Mouse (Mus musculus): ENCODE data around the gene Tspoap1. TPM values are rescaled to one million over a fixed set of nuclear protein-coding genes. Genes with fewer than 3 reads are reported as not detected.
A peak's percentile ranks its signal among the peaks of the same experiment; 100 is the strongest.

Gene Tspoap1
- polyA plus RNA-seq, 1 experiment, result 27.9 TPM

- H3K36me3 ChIP-seq (ENCODE audit: control insufficient read depth, insufficient read depth, low read length), result peaks cover 11% of the 10 kb centered on the region
- TF ChIP-seq CTCF (IDR thresholded peaks at IDR 0.05; ENCODE audit: borderline replicate concordance, control insufficient read depth, extremely low read depth, insufficient read depth, low read length, poor library complexity) (0 out of 2 replicates have a peak, but pooled peaks have one; percentile 26), POLR2A (IDR thresholded peaks at IDR 0.05; ENCODE audit: control insufficient read depth, extremely low read depth, insufficient read depth, low read length, poor library complexity) (peak; percentile 97)
- peak overlapping the region; percentile 100 for H3K27ac ChIP-seq (ENCODE audit: control insufficient read depth, insufficient read depth, low read length)
- H3K4me1 ChIP-seq (replicated peaks; ENCODE audit: control insufficient read depth, insufficient read depth, low read length), result peaks cover 64% of the 10 kb centered on the region
- whole genome bisulfite sequencing, result 6% methylated on average over 19 of the region's 19 CpGs
- no peaks in the 10 kb centered on the region for H3K27me3 ChIP-seq (ENCODE audit: control insufficient read depth, insufficient read depth, low read length)
- DNase-seq, result peak; percentile 91
- peak overlapping the region; percentile 51 for H3K4me3 ChIP-seq (ENCODE audit: control insufficient read depth, insufficient read depth, low read length)
Observed at GRCm38 (mm10) chr11:87748132-87749119, 11.9 kb upstream of the Tspoap1 start.

- WGBS, result 1% methylated on average over 18 of the region's 18 CpGs
- Histone ChIP-seq H3K4me1 (replicated peaks; ENCODE audit: control insufficient read depth, insufficient read depth, low read length) (peaks cover 66% of the 10 kb centered on the region), H3K4me3 (ENCODE audit: control insufficient read depth, insufficient read depth, low read length) (peak overlapping the region; percentile 51), H3K27me3 (ENCODE audit: control insufficient read depth, insufficient read depth, low read length) (no peaks in the 10 kb centered on the region), H3K27ac (ENCODE audit: control insufficient read depth, insufficient read depth, low read length) (peak overlapping the region; percentile 100), H3K36me3 (ENCODE audit: control insufficient read depth, insufficient read depth, low read length) (peaks cover 4% of the 10 kb centered on the region; the same call in 1 of the 2 replicates)
- peak; percentile 91 for DNase-seq
- TF ChIP-seq POLR2A (IDR thresholded peaks at IDR 0.05; ENCODE audit: control insufficient read depth, extremely low read depth, insufficient read depth, low read length, poor library complexity) (peak; percentile 63), CTCF (IDR thresholded peaks at IDR 0.05; ENCODE audit: borderline replicate concordance, control insufficient read depth, extremely low read depth, insufficient read depth, low read length, poor library complexity) (peak; percentile 55; the same call in 1 of the 2 replicates)
Observed at GRCm38 (mm10) chr11:87749192-87750042, 10.9 kb upstream of the Tspoap1 start.

GRCm38 (mm10) chr11:87750043-87750421 is 10.3 kb upstream of the Tspoap1 start:
- no peak for DNase-seq
- no peak for TF ChIP-seq POLR2A (IDR thresholded peaks at IDR 0.05; ENCODE audit: control insufficient read depth, extremely low read depth, insufficient read depth, low read length, poor library complexity)
- TF ChIP-seq CTCF (IDR thresholded peaks at IDR 0.05; ENCODE audit: borderline replicate concordance, control insufficient read depth, extremely low read depth, insufficient read depth, low read length, poor library complexity), result no peak
- 7% methylated on average over 11 of the region's 11 CpGs for WGBS
- Histone ChIP-seq H3K27me3 (ENCODE audit: control insufficient read depth, insufficient read depth, low read length) (no peaks in the 10 kb centered on the region), H3K36me3 (ENCODE audit: control insufficient read depth, insufficient read depth, low read length) (no peaks in the 10 kb centered on the region), H3K4me1 (replicated peaks; ENCODE audit: control insufficient read depth, insufficient read depth, low read length) (peaks cover 60% of the 10 kb centered on the region), H3K4me3 (ENCODE audit: control insufficient read depth, insufficient read depth, low read length) (peak overlapping the region; percentile 51), H3K27ac (ENCODE audit: control insufficient read depth, insufficient read depth, low read length) (peak overlapping the region; percentile 100)

GRCm38 (mm10) chr11:87750521-87750920 is 9.8 kb upstream of the Tspoap1 start:
- peak overlapping the region; percentile 100 for H3K27ac ChIP-seq (ENCODE audit: control insufficient read depth, insufficient read depth, low read length)
- peak; percentile 70 for DNase-seq
- 8% methylated on average over 3 of the region's 3 CpGs for whole genome bisulfite sequencing
- peak overlapping the region; percentile 61; the same call in 1 of the 2 replicates for H3K4me3 ChIP-seq (ENCODE audit: control insufficient read depth, insufficient read depth, low read length)
- no peaks in the 10 kb centered on the region for H3K36me3 ChIP-seq (ENCODE audit: control insufficient read depth, insufficient read depth, low read length)
- H3K27me3 ChIP-seq (ENCODE audit: control insufficient read depth, insufficient read depth, low read length), result no peaks in the 10 kb centered on the region
- TF ChIP-seq POLR2A (IDR thresholded peaks at IDR 0.05; ENCODE audit: control insufficient read depth, extremely low read depth, insufficient read depth, low read length, poor library complexity) (no peak), CTCF (IDR thresholded peaks at IDR 0.05; ENCODE audit: borderline replicate concordance, control insufficient read depth, extremely low read depth, insufficient read depth, low read length, poor library complexity) (no peak)
- H3K4me1 ChIP-seq (replicated peaks; ENCODE audit: control insufficient read depth, insufficient read depth, low read length), result peaks cover 55% of the 10 kb centered on the region

- H3K27me3 ChIP-seq (ENCODE audit: control insufficient read depth, insufficient read depth, low read length), result no peaks in the 10 kb centered on the region
- H3K4me1 ChIP-seq (replicated peaks; ENCODE audit: control insufficient read depth, insufficient read depth, low read length), result peaks cover 50% of the 10 kb centered on the region
- DNase-seq, result peak; percentile 54
- TF ChIP-seq CTCF (IDR thresholded peaks at IDR 0.05; ENCODE audit: borderline replicate concordance, control insufficient read depth, extremely low read depth, insufficient read depth, low read length, poor library complexity) (no peak), POLR2A (IDR thresholded peaks at IDR 0.05; ENCODE audit: control insufficient read depth, extremely low read depth, insufficient read depth, low read length, poor library complexity) (no peak)
- peak overlapping the region; percentile 61 for H3K4me3 ChIP-seq (ENCODE audit: control insufficient read depth, insufficient read depth, low read length)
- peak overlapping the region; percentile 100 for H3K27ac ChIP-seq (ENCODE audit: control insufficient read depth, insufficient read depth, low read length)
- no peaks in the 10 kb centered on the region; the same call in 1 of the 2 replicates for H3K36me3 ChIP-seq (ENCODE audit: control insufficient read depth, insufficient read depth, low read length)
- WGBS, result 8% methylated on average over 8 of the region's 8 CpGs
Observed at GRCm38 (mm10) chr11:87751031-87751430, 9.3 kb upstream of the Tspoap1 start.

GRCm38 (mm10) chr11:87751491-87751966 is 8.8 kb upstream of the Tspoap1 start:
- Histone ChIP-seq H3K27me3 (ENCODE audit: control insufficient read depth, insufficient read depth, low read length) (no peaks in the 10 kb centered on the region), H3K27ac (ENCODE audit: control insufficient read depth, insufficient read depth, low read length) (peak overlapping the region; percentile 100), H3K4me1 (replicated peaks; ENCODE audit: control insufficient read depth, insufficient read depth, low read length) (peaks cover 45% of the 10 kb centered on the region), H3K36me3 (ENCODE audit: control insufficient read depth, insufficient read depth, low read length) (peaks cover 4% of the 10 kb centered on the region), H3K4me3 (ENCODE audit: control insufficient read depth, insufficient read depth, low read length) (peak overlapping the region; percentile 61)
- TF ChIP-seq CTCF (IDR thresholded peaks at IDR 0.05; ENCODE audit: borderline replicate concordance, control insufficient read depth, extremely low read depth, insufficient read depth, low read length, poor library complexity) (no peak), POLR2A (IDR thresholded peaks at IDR 0.05; ENCODE audit: control insufficient read depth, extremely low read depth, insufficient read depth, low read length, poor library complexity) (peak; percentile 74)
- peak; percentile 86 for DNase-seq
- 3% methylated on average over 4 of the region's 4 CpGs for WGBS
